Mouse (Mus musculus) kidney, embryonic 14.5 days (tissue): Measurements from ENCODE around the gene Nfatc4. TPM values are rescaled to one million over a fixed set of nuclear protein-coding genes. Genes with fewer than 3 reads are reported as not detected.

Experiments used
- ATAC-seq: fragments of 200-750 bp; cut with Nextera tagmentation; 2 replicates; pipeline ENCODE4 v1.8.0; 2017; ENCODE audit warnings: moderate number of reproducible peaks, mild to moderate bottlenecking, moderate TSS enrichment, moderate library complexity; ENCODE audit not compliant: low FRiP score, low TSS enrichment
- H3K27ac ChIP-seq: fragments of 300-500 bp; sonication (generic); 2 replicates; pipeline ENCODE4 v1.5.1; 2014; ENCODE audit warnings: low read depth, mild to moderate bottlenecking, low read length, moderate library complexity, mixed read lengths
- H3K27me3 ChIP-seq: fragments of 300-500 bp; sonication (generic); 2 replicates; pipeline ENCODE4 v1.6.1; 2014; ENCODE audit warnings: mild to moderate bottlenecking, low read length; ENCODE audit not compliant: control insufficient read depth, insufficient read depth
- H3K36me3 ChIP-seq: fragments of 300-500 bp; sonication (generic); 2 replicates; pipeline ENCODE4 v1.6.1; 2014; ENCODE audit warnings: low read length, mixed read lengths; ENCODE audit not compliant: control insufficient read depth, insufficient read depth
- H3K4me1 ChIP-seq: fragments of 300-500 bp; sonication (generic); 2 replicates; pipeline ENCODE4 v1.6.1; 2014; ENCODE audit warnings: low read length, mixed read lengths; ENCODE audit not compliant: control insufficient read depth, insufficient read depth
- H3K4me2 ChIP-seq: fragments of 300-500 bp; sonication (generic); replicated peaks from 2 replicates; pipeline ENCODE4 v1.6.1; 2014; ENCODE audit warnings: low read depth, mild to moderate bottlenecking, low read length
- H3K4me3 ChIP-seq: fragments of 300-500 bp; sonication (generic); 2 replicates; pipeline ENCODE4 v1.5.1; 2014; ENCODE audit warnings: mild to moderate bottlenecking, low read length
- H3K9ac ChIP-seq: fragments of 300-500 bp; sonication (generic); 2 replicates; pipeline ENCODE4 v1.6.1; 2014; ENCODE audit warnings: low read depth, mild to moderate bottlenecking, low read length, moderate library complexity
- H3K9me3 ChIP-seq: fragments of 300-500 bp; sonication (generic); 2 replicates; pipeline ENCODE4 v1.6.1; 2016; ENCODE audit warnings: low read length; ENCODE audit not compliant: control insufficient read depth
- WGBS: fragments of 180-500 bp; shearing (Covaris S2); extraction: QIAGEN DNeasy Blood & Tissue Kit; methylation state at CpG from one replicate; pipeline ENCODE4 v1.1.7; 2014; 5-methylcytosine and 5-hydroxymethylcytosine counted together
- polyA plus RNA-seq: library from polyadenylated mRNA; unstranded; fragments of >200 nt; fragmentation: Nextera tagmentation; extraction: Ambion mirVana; gene quantifications from 2 replicates; pipeline ENCODE4 v1.2.1, GENCODE M21; 2014

Nfatc4 gene
- polyA plus RNA-seq, 1 experiment from 2014 or later = 33.8 TPM

DNA sequence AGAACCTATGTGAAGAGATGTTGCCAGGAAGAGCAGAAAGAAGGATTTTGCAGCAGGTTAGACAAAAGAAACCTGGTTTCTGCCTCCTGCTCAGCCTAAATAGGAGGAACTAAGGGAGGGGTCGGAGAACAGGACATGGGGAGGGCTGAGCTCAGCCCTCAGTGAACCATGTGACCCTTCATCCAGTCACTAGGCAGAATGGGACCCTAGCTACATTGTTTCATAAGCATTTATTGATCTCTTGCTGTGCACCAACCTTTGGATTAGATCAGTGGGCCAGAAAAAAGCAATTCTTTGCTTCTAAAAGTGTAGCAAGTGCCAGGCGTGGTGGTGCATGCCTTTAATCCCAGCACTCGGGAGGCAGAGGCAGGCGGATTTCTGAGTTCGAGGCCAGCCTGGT lies 15.4 kb downstream of the Nfatc4 start:
- no peak overlapping the region for H3K9ac ChIP-seq
- H3K4me2 ChIP-seq = no peak overlapping the region
- no peak for ATAC-seq
- no peak overlapping the region for H3K27ac ChIP-seq
- no peaks in the 10 kb centered on the region for H3K27me3 ChIP-seq
- no peaks in the 10 kb centered on the region for H3K9me3 ChIP-seq
- H3K4me3 ChIP-seq = no peak overlapping the region
- 0 out of 2 replicates have a peak, but pooled peaks cover 5% of the 10 kb centered on the region for H3K4me1 ChIP-seq
- no peaks in the 10 kb centered on the region; the same call in 1 of the 2 replicates for H3K36me3 ChIP-seq
- 94% methylated on average over 5 of the region's 5 CpGs for WGBS

DNA sequence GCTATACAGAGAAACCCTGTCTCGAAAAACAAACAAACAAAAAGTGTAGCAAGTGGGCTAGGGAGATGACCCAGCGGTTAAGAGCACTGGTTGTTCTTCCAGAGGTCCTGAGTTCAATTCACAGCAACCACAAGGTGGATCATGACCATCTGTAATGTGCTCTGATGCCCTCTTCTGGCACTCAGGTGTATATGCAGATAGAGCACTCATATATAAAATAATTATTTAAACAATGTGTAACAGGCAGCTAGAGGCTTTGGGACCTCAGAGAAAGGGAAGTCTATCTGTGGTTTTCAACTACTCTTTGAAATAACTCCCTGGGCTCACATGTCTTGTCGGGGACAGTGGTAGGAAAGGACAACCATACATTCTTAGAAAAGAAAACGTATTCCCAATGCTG lies 15.8 kb downstream of the Nfatc4 start:
- H3K27ac ChIP-seq = no peak overlapping the region
- no peaks in the 10 kb centered on the region for H3K9me3 ChIP-seq
- H3K9ac ChIP-seq = no peak overlapping the region
- H3K4me2 ChIP-seq = no peak overlapping the region
- no peaks in the 10 kb centered on the region; the same call in 1 of the 2 replicates for H3K36me3 ChIP-seq
- no peaks in the 10 kb centered on the region for H3K27me3 ChIP-seq
- no peak overlapping the region for H3K4me3 ChIP-seq
- H3K4me1 ChIP-seq = 0 out of 2 replicates have a peak, but pooled peaks cover 5% of the 10 kb centered on the region
- 85% methylated on average over 4 of the region's 4 CpGs for WGBS
- ATAC-seq = no peak

DNA sequence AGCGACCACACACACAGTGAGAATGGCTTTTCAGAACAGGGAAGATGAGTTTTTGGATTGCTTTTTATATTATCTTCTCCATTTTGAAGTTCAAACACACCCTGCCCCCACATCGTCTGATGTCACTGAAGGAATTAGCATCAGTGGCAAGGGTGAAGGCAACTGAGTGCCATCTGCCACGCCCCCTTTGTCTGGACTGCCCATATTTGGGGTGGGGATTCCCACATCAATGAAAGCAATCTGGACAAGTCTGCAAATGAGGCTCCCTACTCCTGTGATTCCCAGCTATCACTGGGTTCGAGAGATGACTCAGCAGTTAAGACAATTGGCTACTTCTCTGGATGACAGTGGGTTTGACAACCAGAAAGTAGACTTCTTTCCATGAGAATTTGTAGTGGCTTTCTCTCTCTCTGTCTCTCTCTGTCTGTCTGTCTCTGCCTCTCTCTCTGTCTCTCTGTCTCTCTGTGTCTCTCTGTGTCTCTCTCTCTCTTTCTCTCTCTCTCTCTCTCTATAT lies 18.0 kb downstream of the Nfatc4 start:
- WGBS = 61% methylated on average over 4 of the region's 4 CpGs
- H3K9me3 ChIP-seq = no peaks in the 10 kb centered on the region
- no peaks in the 10 kb centered on the region for H3K36me3 ChIP-seq

GRCm38 (mm10) chr14:55842794-55843193 lies 19.9 kb downstream of the Nfatc4 start:
- Histone ChIP-seq H3K4me1 (no peaks in the 10 kb centered on the region), H3K4me3 (no peak overlapping the region), H3K36me3 (no peaks in the 10 kb centered on the region), H3K9ac (no peak overlapping the region), H3K4me2 (no peak overlapping the region), H3K9me3 (no peaks in the 10 kb centered on the region), H3K27ac (no peak overlapping the region), H3K27me3 (no peaks in the 10 kb centered on the region)
- no peak for ATAC-seq
- 79% methylated on average over 4 of the region's 4 CpGs for WGBS

More for the DNA sequence above, 18.0 kb downstream of the Nfatc4 start:
- no peak overlapping the region for H3K9ac ChIP-seq
- no peak for ATAC-seq
- no peaks in the 10 kb centered on the region for H3K27me3 ChIP-seq
- no peak overlapping the region for H3K27ac ChIP-seq
- no peak overlapping the region for H3K4me2 ChIP-seq
- no peaks in the 10 kb centered on the region for H3K4me1 ChIP-seq
- no peak overlapping the region for H3K4me3 ChIP-seq

- no peak overlapping the region for H3K4me2 ChIP-seq
- H3K9ac ChIP-seq = no peak overlapping the region
- no peak overlapping the region for H3K27ac ChIP-seq
- ATAC-seq = no peak
- WGBS = 59% methylated on average over 9 of the region's 9 CpGs
- H3K4me1 ChIP-seq = no peaks in the 10 kb centered on the region
- no peak overlapping the region for H3K4me3 ChIP-seq
- no peaks in the 10 kb centered on the region for H3K36me3 ChIP-seq
- H3K9me3 ChIP-seq = no peaks in the 10 kb centered on the region
- no peaks in the 10 kb centered on the region for H3K27me3 ChIP-seq
Measured at GRCm38 (mm10) chr14:55845506-55846294, 22.8 kb downstream of the Nfatc4 start.

DNA sequence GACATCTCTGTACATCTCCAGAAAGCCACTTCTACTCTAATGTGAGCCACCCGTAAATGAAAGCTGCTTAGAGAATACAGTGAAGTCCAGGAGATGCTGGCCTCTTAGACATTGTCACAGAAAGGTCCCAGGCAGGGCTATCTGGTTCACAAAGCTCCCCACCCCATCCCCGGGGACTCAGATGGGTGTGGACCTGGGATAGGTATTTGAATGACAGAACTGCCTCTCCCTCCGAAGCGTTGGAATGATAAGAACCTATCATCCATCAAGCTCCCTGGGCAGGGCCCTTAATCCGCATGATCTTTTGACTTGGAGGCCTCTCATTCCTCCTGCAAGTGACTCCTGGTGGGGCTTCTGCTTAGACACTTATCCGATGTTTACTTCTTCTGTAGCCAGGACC lies 27.9 kb downstream of the Nfatc4 start:
- Histone ChIP-seq H3K4me1 (peaks cover 20% of the 10 kb centered on the region), H3K4me2 (no peak overlapping the region), H3K36me3 (no peaks in the 10 kb centered on the region), H3K4me3 (no peak overlapping the region), H3K27me3 (no peaks in the 10 kb centered on the region), H3K9ac (no peak overlapping the region), H3K9me3 (no peaks in the 10 kb centered on the region), H3K27ac (no peak overlapping the region)
- no peak for ATAC-seq
- 76% methylated on average over 6 of the region's 6 CpGs for WGBS

- peak; percentile 81 for ATAC-seq
- H3K27ac ChIP-seq = peak overlapping the region; percentile 97
- H3K27me3 ChIP-seq = no peaks in the 10 kb centered on the region
- WGBS = 4% methylated on average over 11 of the region's 11 CpGs
- peaks cover 36% of the 10 kb centered on the region for H3K4me1 ChIP-seq
- H3K4me2 ChIP-seq = peak overlapping the region; percentile 73
- peak overlapping the region; percentile 81; the same call in 1 of the 2 replicates for H3K9ac ChIP-seq
- H3K4me3 ChIP-seq = peak overlapping the region; percentile 66
- H3K9me3 ChIP-seq = no peaks in the 10 kb centered on the region
- H3K36me3 ChIP-seq = 0 out of 2 replicates have a peak, but pooled peaks cover 3% of the 10 kb centered on the region
Measured at GRCm38 (mm10) chr14:55852646-55853551, 30.0 kb downstream of the Nfatc4 start.

DNA sequence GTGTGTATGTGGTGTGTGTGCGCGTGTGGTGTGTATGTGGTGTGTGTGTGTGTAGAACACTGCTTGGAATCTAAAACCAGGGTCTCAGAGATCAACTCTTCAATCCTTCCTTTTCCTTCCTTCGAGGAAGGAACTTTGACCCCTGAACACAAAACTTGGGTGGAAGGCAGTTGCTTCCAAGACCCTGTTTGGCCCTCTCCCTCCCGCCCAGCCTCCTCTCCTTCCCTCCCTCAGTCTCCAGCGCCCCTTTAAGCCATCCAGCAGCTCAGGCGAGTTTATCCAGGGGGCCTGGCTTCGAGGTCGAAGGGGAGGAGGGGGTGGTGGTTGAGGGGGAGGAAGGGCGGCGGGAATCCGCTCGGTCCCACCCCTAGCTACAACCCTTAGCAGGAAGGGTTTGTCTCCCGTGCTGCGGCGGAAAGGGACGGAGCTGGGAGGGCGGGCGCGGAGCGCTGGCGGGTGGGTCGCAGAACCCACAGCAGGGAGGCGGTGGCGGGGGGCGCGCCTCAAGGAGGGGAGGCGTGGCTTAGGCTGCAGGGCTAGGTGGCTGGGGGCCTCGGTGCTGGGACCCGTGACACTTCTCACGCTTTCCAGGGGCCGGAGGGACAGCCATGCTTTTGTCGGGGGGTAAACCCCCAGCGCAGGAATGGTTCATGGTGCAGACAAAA lies 30.8 kb downstream of the Nfatc4 start, which contains the start of gene Nynrin:
Gene Nynrin (plus strand): TSS at position 390 of the 665 bp plus-strand sequence.
- peak; percentile 90 for ATAC-seq

More for the DNA sequence above, 30.8 kb downstream of the Nfatc4 start, which contains the start of gene Nynrin:
- H3K27me3 ChIP-seq = no peaks in the 10 kb centered on the region
- no peaks in the 10 kb centered on the region for H3K9me3 ChIP-seq
- H3K9ac ChIP-seq = peak within 1 kb of the TSS; percentile 81
- peaks cover 36% of the 10 kb centered on the region for H3K4me1 ChIP-seq
- under 1% methylated on average over 31 of the region's 33 CpGs for WGBS
- peak within 1 kb of the TSS; percentile 66 for H3K4me3 ChIP-seq
- H3K36me3 ChIP-seq = 0 out of 2 replicates have a peak, but pooled peaks cover 3% of the 10 kb centered on the region
- H3K27ac ChIP-seq = peak within 1 kb of the TSS; percentile 97
- peak within 1 kb of the TSS; percentile 73 for H3K4me2 ChIP-seq
